Mouse (Mus musculus) hindbrain, embryonic 13.5 days (tissue): ENCODE results near the gene Car6. TPM values are rescaled to one million over a fixed set of nuclear protein-coding genes. Genes with fewer than 3 reads are reported as not detected.

Experiments
- ATAC-seq: fragments of 200-750 bp; cut with Nextera tagmentation; 2 replicates; pipeline ENCODE4 v1.8.0; 2017; ENCODE audit warnings: moderate TSS enrichment; ENCODE audit not compliant: low FRiP score
- H3K27ac ChIP-seq: fragments of 300-500 bp; sonication (generic); 2 replicates; pipeline ENCODE4 v1.5.1; 2015; ENCODE audit warnings: inconsistent platforms, mild to moderate bottlenecking, moderate library complexity
- H3K27me3 ChIP-seq: fragments of 300-500 bp; sonication (generic); 2 replicates; pipeline ENCODE4 v1.6.1; 2015; ENCODE audit warnings: mild to moderate bottlenecking, inconsistent platforms
- H3K36me3 ChIP-seq: fragments of 300-500 bp; sonication (generic); 2 replicates; pipeline ENCODE4 v1.6.1; 2015; ENCODE audit warnings: mild to moderate bottlenecking, inconsistent platforms
- H3K4me1 ChIP-seq: fragments of 300-500 bp; sonication (generic); replicated peaks from 2 replicates; pipeline ENCODE4 v1.6.1; 2015; ENCODE audit warnings: inconsistent platforms
- H3K4me2 ChIP-seq: fragments of 300-500 bp; sonication (generic); 2 replicates; pipeline ENCODE4 v1.6.1; 2015; ENCODE audit warnings: inconsistent platforms, mild to moderate bottlenecking, moderate library complexity
- H3K4me3 ChIP-seq: fragments of 300-500 bp; sonication (generic); 2 replicates; pipeline ENCODE4 v1.5.1; 2015; ENCODE audit warnings: mild to moderate bottlenecking, inconsistent platforms
- H3K9ac ChIP-seq: fragments of 300-500 bp; sonication (generic); 2 replicates; pipeline ENCODE4 v1.6.1; 2015; ENCODE audit warnings: mild to moderate bottlenecking, inconsistent platforms
- H3K9me3 ChIP-seq: fragments of 300-500 bp; sonication (generic); 2 replicates; pipeline ENCODE4 v1.6.1; 2016; ENCODE audit warnings: inconsistent platforms
- WGBS: fragments of 180-500 bp; shearing (Covaris S2); methylation state at CpG from one replicate; pipeline ENCODE4 v1.1.7; 2015; 5-methylcytosine and 5-hydroxymethylcytosine counted together
- polyA plus RNA-seq: library from polyadenylated mRNA; unstranded; fragments of >200 nt; fragmentation: Nextera tagmentation; extraction: Ambion mirVana; gene quantifications from 2 replicates; pipeline ENCODE4 v1.2.1, GENCODE M21; 2015

Car6 gene
- polyA plus RNA-seq: not detected in 2 replicates

DNA sequence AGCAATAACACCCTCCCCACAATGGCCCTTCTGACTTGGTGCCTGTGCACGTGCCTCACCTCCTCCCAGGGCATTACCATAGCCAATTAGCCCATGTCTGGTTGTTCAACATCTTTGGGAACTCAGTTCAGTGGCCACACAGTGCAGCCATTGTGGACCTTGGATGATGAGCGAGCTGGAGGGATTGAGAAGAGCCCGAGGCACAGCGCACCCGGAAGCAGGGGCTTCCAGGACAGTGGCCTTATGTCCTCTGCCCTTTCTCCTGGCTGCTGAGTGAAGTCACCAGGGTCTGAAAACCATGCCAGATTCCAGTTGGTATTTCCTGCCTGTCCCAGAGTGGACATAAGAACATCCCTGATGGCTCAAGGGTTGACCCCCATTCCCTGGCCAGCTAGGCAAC is at the start of gene Car6:
Car6 (minus strand) TSS at position 101 of the 400 bp plus-strand sequence.
- Histone ChIP-seq H3K4me2 (no peak within 1 kb of the TSS), H3K27me3 (no peaks in the 10 kb centered on the region)

DNA sequence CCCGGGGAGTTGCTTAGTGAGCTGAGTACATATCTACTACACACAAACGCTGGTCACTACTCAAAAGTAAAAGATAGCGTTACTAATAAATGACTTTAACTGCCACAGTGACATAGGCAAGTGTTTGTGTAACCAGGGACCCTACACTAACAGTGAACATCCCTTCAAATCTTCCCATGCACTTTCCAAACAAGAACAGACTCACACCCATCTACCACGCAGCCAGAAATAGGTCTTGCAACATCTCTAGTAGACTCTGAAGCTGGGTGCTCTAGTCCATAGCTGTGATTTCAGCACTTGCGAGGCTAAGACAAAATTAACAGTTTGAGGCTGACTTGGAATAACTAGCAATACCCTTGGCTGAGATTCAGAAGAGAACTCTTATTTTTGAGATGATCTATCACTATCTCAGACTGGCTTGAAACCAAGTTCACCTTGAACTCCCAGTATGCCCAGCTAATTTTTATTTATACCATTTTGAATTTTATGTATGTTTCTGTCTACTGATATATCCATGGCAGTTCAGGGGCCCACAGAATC is 48.7 kb upstream of the Car6 start:
- no peak overlapping the region for H3K4me3 ChIP-seq
- H3K27ac ChIP-seq: peak overlapping the region; percentile 93
- WGBS: 84% methylated on average over 5 of the region's 5 CpGs
- H3K4me2 ChIP-seq: no peak overlapping the region
- H3K27me3 ChIP-seq: no peaks in the 10 kb centered on the region
- H3K4me1 ChIP-seq: peaks cover 35% of the 10 kb centered on the region
- ATAC-seq: no peak
- no peaks in the 10 kb centered on the region for H3K9me3 ChIP-seq
- peaks cover 48% of the 10 kb centered on the region for H3K36me3 ChIP-seq
- H3K9ac ChIP-seq: no peak overlapping the region

More for the DNA sequence above, at the start of gene Car6:
- H3K27ac ChIP-seq: no peak within 1 kb of the TSS
- no peaks in the 10 kb centered on the region for H3K9me3 ChIP-seq
- no peak within 1 kb of the TSS for H3K9ac ChIP-seq
- H3K4me1 ChIP-seq: no peaks in the 10 kb centered on the region
- H3K36me3 ChIP-seq: no peaks in the 10 kb centered on the region
- no peak for ATAC-seq
- WGBS: 73% methylated on average over 5 of the region's 5 CpGs
- no peak within 1 kb of the TSS for H3K4me3 ChIP-seq

DNA sequence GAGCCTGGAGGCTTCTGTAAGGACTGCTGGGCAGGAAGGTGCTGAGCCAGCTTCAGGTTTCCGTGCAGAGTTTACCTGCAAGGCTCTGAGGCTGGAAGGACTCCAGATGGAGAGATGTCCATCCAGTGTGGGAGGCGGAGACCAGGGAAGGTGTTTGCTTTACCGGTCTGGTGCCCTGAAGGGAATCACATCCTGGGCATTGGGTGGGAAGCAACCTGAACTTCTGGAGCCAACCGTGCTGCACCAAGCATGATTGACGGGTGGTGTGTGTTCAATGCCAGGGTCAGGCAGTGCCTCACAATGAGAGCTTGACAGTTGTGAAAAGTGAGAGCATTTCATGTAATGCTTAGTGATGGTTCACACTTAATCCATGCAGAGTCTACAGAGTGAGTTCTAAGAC is 47.8 kb upstream of the Car6 start:
- peaks cover 30% of the 10 kb centered on the region for H3K4me1 ChIP-seq
- H3K9me3 ChIP-seq: no peaks in the 10 kb centered on the region
- no peaks in the 10 kb centered on the region for H3K27me3 ChIP-seq
- H3K9ac ChIP-seq: no peak overlapping the region
- no peak overlapping the region for H3K4me3 ChIP-seq
- H3K36me3 ChIP-seq: peaks cover 56% of the 10 kb centered on the region
- 79% methylated on average over 5 of the region's 5 CpGs for WGBS
- H3K4me2 ChIP-seq: no peak overlapping the region
- ATAC-seq: no peak
- no peak overlapping the region for H3K27ac ChIP-seq

DNA sequence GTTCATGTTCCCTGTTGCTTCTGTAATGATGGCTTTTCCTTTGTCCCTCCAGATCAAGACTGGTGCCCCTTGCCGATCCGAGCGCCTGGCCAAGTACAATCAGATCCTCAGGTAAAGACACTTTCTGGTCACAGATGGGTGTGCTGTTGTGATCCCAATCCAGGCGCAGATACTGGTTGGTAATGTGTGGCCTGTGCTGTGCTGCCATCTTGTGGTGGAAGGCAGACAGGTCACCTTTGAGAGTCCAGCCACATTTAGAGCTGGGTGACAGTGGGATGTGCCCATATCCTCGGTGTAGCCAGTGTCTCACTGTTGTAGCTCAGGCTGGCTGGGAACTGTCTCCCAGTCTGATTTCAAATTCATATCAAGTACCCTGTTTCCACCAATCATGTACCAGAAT is 46.9 kb upstream of the Car6 start:
- Histone ChIP-seq H3K9me3 (no peaks in the 10 kb centered on the region), H3K27me3 (no peaks in the 10 kb centered on the region), H3K9ac (no peak overlapping the region), H3K4me2 (no peak overlapping the region), H3K36me3 (peaks cover 65% of the 10 kb centered on the region), H3K4me3 (no peak overlapping the region), H3K27ac (no peak overlapping the region), H3K4me1 (peaks cover 33% of the 10 kb centered on the region)
- peak; percentile 37; the same call in 1 of the 2 replicates for ATAC-seq
- 70% methylated on average over 5 of the region's 5 CpGs for whole genome bisulfite sequencing

DNA sequence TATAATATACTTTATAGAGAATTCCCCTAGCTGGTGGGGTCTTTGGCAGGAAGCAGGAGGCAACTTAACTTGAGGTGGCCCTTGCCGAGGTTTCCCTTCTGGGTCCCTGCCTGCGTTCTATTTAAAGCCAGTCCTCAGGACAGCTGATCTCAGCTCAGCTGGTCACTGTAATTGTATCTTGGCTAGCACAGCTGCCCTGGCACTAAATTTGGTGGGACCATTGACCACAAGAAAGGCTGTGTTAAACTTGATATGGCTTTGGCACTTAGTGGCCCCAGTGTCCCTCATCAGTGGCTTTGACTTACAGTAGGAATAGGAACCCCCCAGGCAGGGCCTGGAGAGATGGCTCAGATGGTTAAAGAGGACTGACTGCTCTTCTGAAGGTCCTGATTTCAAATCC is 44.7 kb upstream of the Car6 start:
- Histone ChIP-seq H3K4me3 (no peak overlapping the region), H3K36me3 (peaks cover 87% of the 10 kb centered on the region), H3K27ac (no peak overlapping the region), H3K4me1 (peaks cover 42% of the 10 kb centered on the region), H3K9ac (no peak overlapping the region), H3K27me3 (no peaks in the 10 kb centered on the region), H3K4me2 (no peak overlapping the region), H3K9me3 (no peaks in the 10 kb centered on the region)
- ATAC-seq: no peak
- WGBS: 67% methylated on average over 2 of the region's 2 CpGs

DNA sequence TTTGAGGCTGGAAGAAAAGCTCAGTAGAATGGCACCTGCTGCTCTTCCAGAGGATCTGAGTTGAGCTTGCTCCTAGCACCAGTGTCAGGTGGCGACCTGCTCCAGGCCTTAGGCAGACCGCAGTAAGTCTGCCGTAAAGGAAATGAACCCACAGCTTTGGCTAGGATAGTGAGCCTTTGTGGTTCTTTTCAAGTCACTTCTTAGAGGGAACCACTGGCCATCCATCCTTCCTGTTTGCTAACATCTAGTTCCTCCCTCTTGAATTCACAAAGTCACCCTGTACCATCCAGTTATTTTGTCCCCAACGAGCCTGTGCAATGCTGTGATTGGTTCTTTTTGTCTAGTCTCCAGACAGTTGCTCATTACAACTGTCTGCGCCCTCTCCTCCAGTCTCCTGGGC is 41.6 kb upstream of the Car6 start:
- WGBS: 84% methylated on average over 5 of the region's 5 CpGs
- H3K9me3 ChIP-seq: no peaks in the 10 kb centered on the region
- H3K36me3 ChIP-seq: peaks cover 72% of the 10 kb centered on the region
- H3K27ac ChIP-seq: no peak overlapping the region
- no peak overlapping the region for H3K4me3 ChIP-seq
- no peak overlapping the region for H3K4me2 ChIP-seq
- H3K27me3 ChIP-seq: no peaks in the 10 kb centered on the region
- no peak for ATAC-seq
- 0 out of 2 replicates have a peak overlapping the region, but pooled peaks have one; percentile 29 for H3K9ac ChIP-seq
- H3K4me1 ChIP-seq: peaks cover 53% of the 10 kb centered on the region

DNA sequence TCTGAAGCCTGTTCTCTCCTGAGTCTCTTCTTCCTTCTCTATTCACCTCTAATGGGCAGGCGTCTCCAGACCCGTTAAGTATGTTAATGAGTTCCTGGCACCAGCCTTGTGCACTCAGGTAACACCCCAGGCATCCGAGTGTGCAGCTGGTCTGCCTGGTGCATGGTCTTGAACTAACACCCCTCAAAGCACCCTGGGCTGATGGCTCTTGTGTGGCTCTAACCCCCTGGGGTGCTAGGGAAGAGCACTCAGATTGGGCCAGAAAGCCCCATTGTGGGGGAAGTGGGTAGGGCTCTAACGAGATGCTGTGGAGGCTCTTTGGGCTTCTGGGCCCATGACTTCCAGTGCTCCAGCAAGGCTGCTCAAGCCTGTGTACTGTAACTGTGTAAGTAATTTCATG is 40.6 kb upstream of the Car6 start:
- peaks cover 55% of the 10 kb centered on the region for H3K4me1 ChIP-seq
- H3K27ac ChIP-seq: peak overlapping the region; percentile 12; the same call in 1 of the 2 replicates
- H3K27me3 ChIP-seq: no peaks in the 10 kb centered on the region
- no peaks in the 10 kb centered on the region for H3K9me3 ChIP-seq
- peaks cover 61% of the 10 kb centered on the region for H3K36me3 ChIP-seq
- no peak overlapping the region for H3K4me2 ChIP-seq
- peak overlapping the region; percentile 53; the same call in 1 of the 2 replicates for H3K9ac ChIP-seq
- 61% methylated on average over 4 of the region's 4 CpGs for WGBS
- no peak for ATAC-seq
- no peak overlapping the region for H3K4me3 ChIP-seq

DNA sequence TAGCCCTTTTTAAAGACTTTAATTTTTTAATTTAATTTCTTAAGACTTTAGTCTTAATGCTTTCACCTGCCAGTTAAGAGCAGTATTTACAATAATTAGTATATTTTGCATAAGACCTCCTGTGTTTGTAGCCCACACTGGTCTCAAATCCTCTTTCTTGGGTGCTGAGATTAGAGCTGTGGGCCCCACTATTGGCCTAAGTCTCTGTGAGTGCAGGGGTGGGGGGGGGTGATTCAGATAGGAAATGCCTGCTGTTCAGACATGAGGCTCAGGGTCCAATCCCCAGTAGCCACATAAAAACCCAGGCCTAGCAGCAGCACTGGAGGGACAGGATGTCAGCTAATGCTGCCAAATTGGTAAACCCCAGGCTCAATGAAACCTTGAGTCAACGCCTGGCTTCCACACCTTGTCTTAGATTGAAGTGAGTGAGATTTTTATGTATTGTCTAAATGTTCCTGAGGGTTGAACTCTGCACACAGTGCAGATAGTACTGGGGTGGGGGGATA is 39.3 kb upstream of the Car6 start:
- H3K36me3 ChIP-seq: peaks cover 48% of the 10 kb centered on the region
- H3K9ac ChIP-seq: no peak overlapping the region
- no peak overlapping the region for H3K4me3 ChIP-seq
- no peaks in the 10 kb centered on the region for H3K9me3 ChIP-seq
- peak overlapping the region; percentile 27 for H3K4me2 ChIP-seq
- H3K4me1 ChIP-seq: peaks cover 61% of the 10 kb centered on the region
- WGBS: 73% methylated on average over 1 of the region's 1 CpGs
- no peak for ATAC-seq
- no peak overlapping the region for H3K27ac ChIP-seq
- no peaks in the 10 kb centered on the region for H3K27me3 ChIP-seq

DNA sequence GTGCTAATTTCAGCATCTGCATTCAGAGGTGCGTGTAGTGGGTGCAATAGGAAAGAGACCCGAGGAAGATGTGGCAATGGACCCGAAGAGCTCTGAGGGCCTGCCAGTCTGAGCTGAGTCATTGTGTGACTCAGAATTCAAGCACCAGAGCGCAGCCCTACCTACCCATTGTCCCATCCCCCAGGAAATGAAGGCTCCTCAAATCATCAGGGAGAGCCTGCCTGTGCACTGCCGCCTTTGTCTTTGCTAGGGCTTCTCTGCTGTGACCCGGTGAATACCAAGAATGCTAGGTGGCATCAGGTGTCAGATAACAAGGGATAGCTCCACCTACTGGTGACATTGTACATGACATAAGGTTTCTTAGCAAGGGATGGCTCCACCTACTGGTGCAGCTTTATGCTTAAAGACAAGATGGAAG is 38.8 kb upstream of the Car6 start:
- no peak overlapping the region for H3K9ac ChIP-seq
- no peaks in the 10 kb centered on the region for H3K27me3 ChIP-seq
- peak overlapping the region; percentile 55; the same call in 1 of the 2 replicates for H3K27ac ChIP-seq
- peak overlapping the region; percentile 21 for H3K4me3 ChIP-seq
- no peak for ATAC-seq
- H3K36me3 ChIP-seq: peaks cover 45% of the 10 kb centered on the region
- peak overlapping the region; percentile 83 for H3K4me2 ChIP-seq
- whole genome bisulfite sequencing: 11% methylated on average over 6 of the region's 6 CpGs
- peaks cover 66% of the 10 kb centered on the region for H3K4me1 ChIP-seq
- no peaks in the 10 kb centered on the region for H3K9me3 ChIP-seq

DNA sequence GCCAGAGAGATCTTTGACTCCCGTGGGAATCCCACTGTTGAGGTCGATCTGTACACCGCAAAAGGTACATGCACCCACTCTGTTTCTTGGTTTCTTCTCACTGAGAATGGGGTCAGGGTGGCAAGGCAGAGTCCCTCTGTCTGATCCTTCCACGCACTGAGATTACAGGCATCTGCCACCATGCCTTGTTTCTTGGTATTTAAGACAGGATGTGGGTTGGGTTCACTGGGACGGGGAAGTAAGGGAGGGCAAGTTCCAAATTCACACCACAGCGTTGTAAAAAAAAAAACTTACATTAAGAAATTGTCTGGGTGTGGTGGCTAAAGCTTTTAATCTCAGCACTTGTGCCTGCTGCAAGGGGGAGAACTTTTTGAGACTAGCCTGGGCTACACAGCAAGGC is 38.4 kb upstream of the Car6 start:
- Histone ChIP-seq H3K4me2 (peak overlapping the region; percentile 83), H3K9ac (peak overlapping the region; percentile 88; the same call in 1 of the 2 replicates), H3K9me3 (no peaks in the 10 kb centered on the region), H3K4me1 (peaks cover 70% of the 10 kb centered on the region), H3K27me3 (no peaks in the 10 kb centered on the region), H3K4me3 (peak overlapping the region; percentile 78), H3K36me3 (peaks cover 41% of the 10 kb centered on the region), H3K27ac (no peak overlapping the region)
- no peak for ATAC-seq
- 34% methylated on average over 6 of the region's 6 CpGs for WGBS

DNA sequence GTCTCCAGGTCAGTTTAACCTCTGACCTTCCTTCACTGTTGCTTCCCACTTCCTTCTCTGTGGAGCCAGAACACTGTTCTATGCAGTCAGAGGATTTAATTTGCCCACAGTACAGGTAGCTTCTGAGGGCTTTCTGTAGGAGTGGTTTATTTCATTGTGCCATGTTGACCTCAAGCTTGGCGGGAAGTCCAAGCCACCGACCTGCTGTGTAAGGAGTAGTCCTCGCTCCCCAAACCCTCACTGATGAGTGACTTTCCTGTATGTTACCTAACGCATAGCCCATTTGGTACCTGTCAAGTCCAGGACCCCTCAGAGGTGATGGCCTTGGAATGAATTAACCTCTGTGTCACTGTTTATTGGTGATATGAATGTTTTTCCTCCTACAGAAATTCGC is 38.0 kb upstream of the Car6 start:
- Histone ChIP-seq H3K36me3 (peaks cover 36% of the 10 kb centered on the region), H3K4me3 (peak overlapping the region; percentile 78), H3K27me3 (no peaks in the 10 kb centered on the region), H3K4me2 (peak overlapping the region; percentile 83), H3K4me1 (peaks cover 72% of the 10 kb centered on the region), H3K9me3 (no peaks in the 10 kb centered on the region), H3K27ac (no peak overlapping the region), H3K9ac (peak overlapping the region; percentile 88)
- ATAC-seq: no peak
- 24% methylated on average over 5 of the region's 5 CpGs for WGBS

DNA sequence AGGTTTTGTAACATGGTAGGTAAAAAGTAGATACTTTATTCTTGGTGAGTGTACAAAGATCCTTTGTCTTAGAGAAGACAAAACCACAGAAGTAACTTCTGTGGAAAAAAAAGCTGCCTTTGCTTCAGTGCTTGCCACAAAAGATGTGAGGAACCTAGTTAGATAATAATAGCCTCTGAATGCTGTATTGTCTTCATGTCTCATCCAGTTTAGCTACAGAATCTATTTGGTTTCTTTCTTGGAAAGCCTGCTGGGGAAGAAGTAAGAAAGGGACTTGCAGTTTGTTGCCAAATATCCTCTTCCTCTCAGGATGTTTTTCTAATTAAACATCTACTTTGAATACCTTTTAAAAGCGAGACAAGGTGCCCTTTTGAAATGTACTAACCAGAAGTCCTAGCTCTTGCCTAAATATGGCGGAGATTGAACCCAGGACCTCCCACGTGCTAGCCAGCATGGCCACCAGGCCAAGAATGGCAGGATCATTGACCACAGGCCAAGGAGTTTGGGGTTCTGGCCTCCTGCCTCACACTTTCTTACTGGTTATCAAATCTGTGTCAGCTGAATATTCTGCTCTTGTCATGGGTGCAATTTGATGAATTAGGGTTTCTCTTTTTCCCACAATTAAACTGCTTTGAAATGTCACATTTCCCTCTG is 37.4 kb upstream of the Car6 start:
- 5% methylated on average over 3 of the region's 3 CpGs for WGBS
- Histone ChIP-seq H3K4me3 (peak overlapping the region; percentile 78), H3K4me2 (peak overlapping the region; percentile 83), H3K9ac (peak overlapping the region; percentile 88), H3K27ac (no peak overlapping the region), H3K36me3 (peaks cover 31% of the 10 kb centered on the region), H3K27me3 (no peaks in the 10 kb centered on the region), H3K4me1 (peaks cover 72% of the 10 kb centered on the region), H3K9me3 (no peaks in the 10 kb centered on the region)
- ATAC-seq: no peak
